Mouse (Mus musculus) kidney, embryonic 16.5 days (tissue): ENCODE data around the gene Zcchc4. TPM values are rescaled to one million over a fixed set of nuclear protein-coding genes. Genes with fewer than 3 reads are reported as not detected.
A peak's percentile ranks its signal among the peaks of the same experiment; 100 is the strongest.
"Not testable (repeated sequence)": the region's sequence is repeated elsewhere in the genome, so short reads cannot be mapped to it uniquely, and the experiment has no call there.

Experiments
- ATAC-seq: fragments of 200-750 bp; cut with Nextera tagmentation; 2 replicates; pipeline ENCODE4 v1.8.0; 2017; ENCODE audit warnings: moderate TSS enrichment; ENCODE audit not compliant: low FRiP score, low TSS enrichment
- H3K27ac ChIP-seq: fragments of 300-500 bp; sonication (generic); 2 replicates; pipeline ENCODE4 v1.5.1; 2014; ENCODE audit warnings: low read length
- H3K27me3 ChIP-seq: fragments of 300-500 bp; sonication (generic); 2 replicates; pipeline ENCODE4 v1.6.1; 2014; ENCODE audit warnings: low read length, control low read depth, mixed read lengths; ENCODE audit not compliant: insufficient read depth
- H3K36me3 ChIP-seq: fragments of 300-500 bp; sonication (generic); 2 replicates; pipeline ENCODE4 v1.6.1; 2014; ENCODE audit warnings: low read length, control low read depth, mixed read lengths; ENCODE audit not compliant: insufficient read depth
- H3K4me1 ChIP-seq: fragments of 300-500 bp; sonication (generic); 2 replicates; pipeline ENCODE4 v1.6.1; 2014; ENCODE audit warnings: low read length, control low read depth, mixed read lengths; ENCODE audit not compliant: insufficient read depth
- H3K4me2 ChIP-seq: fragments of 300-500 bp; sonication (generic); replicated peaks from 2 replicates; pipeline ENCODE4 v1.6.1; 2014; ENCODE audit warnings: low read depth, low read length
- H3K4me3 ChIP-seq: fragments of 300-500 bp; sonication (generic); 2 replicates; pipeline ENCODE4 v1.5.1; 2014; ENCODE audit warnings: mild to moderate bottlenecking, low read length
- H3K9ac ChIP-seq: fragments of 300-500 bp; sonication (generic); replicated peaks from 2 replicates; pipeline ENCODE4 v1.6.1; 2014; ENCODE audit warnings: low read length
- H3K9me3 ChIP-seq: fragments of 300-500 bp; sonication (generic); 2 replicates; pipeline ENCODE4 v1.6.1; 2016; ENCODE audit warnings: low read length, control low read depth
- WGBS: fragments of 180-500 bp; shearing (Covaris S2); extraction: QIAGEN DNeasy Blood & Tissue Kit; methylation state at CpG from one replicate; pipeline ENCODE4 v1.1.7; 2014; 5-methylcytosine and 5-hydroxymethylcytosine counted together
- polyA plus RNA-seq: library from polyadenylated mRNA; unstranded; fragments of >200 nt; fragmentation: Nextera tagmentation; extraction: Ambion mirVana; gene quantifications from 2 replicates; pipeline ENCODE4 v1.2.1, GENCODE M21; 2015

The Zcchc4 gene
- polyA plus RNA-seq, 1 experiment from 2014 or later, result 15.8 TPM

DNA sequence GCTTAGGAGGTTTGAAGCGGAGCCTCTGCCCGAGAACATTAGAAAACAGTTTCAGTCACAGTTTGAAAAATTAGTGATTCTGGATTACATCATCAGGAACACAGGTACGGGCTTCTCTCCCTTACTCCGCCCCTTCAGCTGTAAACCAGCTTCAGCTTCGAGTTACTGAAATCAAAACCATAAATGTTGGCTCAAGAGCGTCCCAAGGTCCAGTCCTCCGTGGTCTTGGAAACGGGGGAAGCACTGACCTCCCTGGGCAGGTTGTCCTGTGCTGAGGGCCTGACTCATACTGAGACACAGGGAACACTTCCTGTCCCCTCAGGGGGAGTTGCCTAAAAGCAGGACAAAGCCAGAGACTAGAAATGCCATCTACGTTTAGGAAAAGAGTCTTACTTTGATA lies 22.1 kb upstream of the Zcchc4 start:
- H3K27me3 ChIP-seq, result no peaks in the 10 kb centered on the region
- peaks cover 3% of the 10 kb centered on the region; the same call in 1 of the 2 replicates for H3K36me3 ChIP-seq
- H3K4me3 ChIP-seq, result no peak overlapping the region
- ATAC-seq, result no peak
- no peak overlapping the region for H3K9ac ChIP-seq
- 70% methylated on average over 9 of the region's 9 CpGs for WGBS
- no peak overlapping the region for H3K4me2 ChIP-seq
- H3K9me3 ChIP-seq, result no peaks in the 10 kb centered on the region
- peaks cover 15% of the 10 kb centered on the region for H3K4me1 ChIP-seq
- H3K27ac ChIP-seq, result no peak overlapping the region

DNA sequence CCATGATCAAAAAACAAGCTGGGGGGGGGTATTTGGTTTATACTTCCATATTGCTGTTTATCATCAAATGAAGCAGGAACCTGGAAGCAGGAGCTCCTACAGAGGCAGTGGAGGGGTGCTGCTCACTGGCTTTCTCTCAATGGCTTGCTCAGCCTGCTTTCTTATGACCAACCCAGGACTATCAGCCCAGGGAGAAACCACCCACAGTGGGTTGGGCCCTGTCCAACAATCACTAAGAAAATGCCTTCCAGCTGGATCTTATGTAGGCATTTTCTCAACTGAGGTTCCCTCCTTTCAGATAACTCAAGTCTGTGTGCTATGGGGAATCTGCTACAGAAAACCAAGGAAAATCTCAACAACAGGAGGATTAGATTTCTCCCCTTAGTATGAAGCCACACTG lies 21.0 kb upstream of the Zcchc4 start:
- no peaks in the 10 kb centered on the region for H3K27me3 ChIP-seq
- H3K36me3 ChIP-seq, result peaks cover 3% of the 10 kb centered on the region; the same call in 1 of the 2 replicates
- H3K9me3 ChIP-seq, result no peaks in the 10 kb centered on the region
- peaks cover 12% of the 10 kb centered on the region for H3K4me1 ChIP-seq
- no peak overlapping the region for H3K9ac ChIP-seq
- no peak overlapping the region for H3K4me2 ChIP-seq
- H3K4me3 ChIP-seq, result no peak overlapping the region
- no peak for ATAC-seq
- H3K27ac ChIP-seq, result no peak overlapping the region

DNA sequence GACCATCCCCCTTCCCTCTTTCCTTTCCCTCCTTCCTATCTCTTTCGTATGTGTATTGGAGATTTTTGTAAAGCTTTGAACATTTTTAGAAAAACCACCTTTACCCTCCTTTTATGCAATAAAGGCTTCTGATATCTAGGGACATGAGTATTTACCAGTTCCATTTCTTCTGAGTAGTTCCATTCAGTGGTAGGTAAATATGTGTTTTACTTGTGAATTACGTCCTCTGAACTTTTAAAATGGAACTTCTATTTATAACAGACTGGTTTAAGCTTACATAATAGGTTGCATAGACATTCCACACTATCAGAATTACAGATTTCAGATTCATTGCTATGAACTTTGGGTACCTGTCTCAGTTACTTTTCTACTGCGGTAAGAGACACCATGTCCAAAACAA lies 19.9 kb upstream of the Zcchc4 start:
- H3K36me3 ChIP-seq, result peaks cover 3% of the 10 kb centered on the region; the same call in 1 of the 2 replicates
- no peak overlapping the region for H3K9ac ChIP-seq
- H3K9me3 ChIP-seq, result no peaks in the 10 kb centered on the region
- peaks cover 11% of the 10 kb centered on the region for H3K4me1 ChIP-seq
- no peak overlapping the region for H3K4me3 ChIP-seq
- H3K4me2 ChIP-seq, result no peak overlapping the region
- WGBS, result 94% methylated on average over 3 of the region's 3 CpGs
- no peak overlapping the region for H3K27ac ChIP-seq
- ATAC-seq, result no peak
- H3K27me3 ChIP-seq, result no peaks in the 10 kb centered on the region

DNA sequence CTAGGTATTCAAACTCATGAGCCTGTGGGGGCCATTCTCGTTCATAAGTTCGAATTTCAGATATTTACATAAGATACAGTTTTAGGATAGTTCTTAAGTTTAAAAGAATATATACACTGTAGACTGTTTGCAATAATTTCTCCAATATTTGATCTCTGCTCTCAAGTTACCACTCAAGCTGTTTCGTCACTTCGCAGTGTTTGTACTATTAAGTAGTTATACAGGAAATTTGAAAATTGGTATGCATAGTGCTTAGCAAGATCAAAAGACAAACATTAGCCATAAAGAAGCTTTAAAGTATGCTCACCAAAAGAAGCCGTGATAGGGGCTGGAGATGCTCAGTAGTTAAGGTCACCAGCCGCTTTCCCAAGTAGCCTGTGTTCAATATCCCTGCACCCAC lies 19.2 kb upstream of the Zcchc4 start:
- peaks cover 5% of the 10 kb centered on the region; the same call in 1 of the 2 replicates for H3K36me3 ChIP-seq
- no peak overlapping the region for H3K9ac ChIP-seq
- H3K4me3 ChIP-seq, result no peak overlapping the region
- H3K9me3 ChIP-seq, result no peaks in the 10 kb centered on the region
- peaks cover 7% of the 10 kb centered on the region for H3K4me1 ChIP-seq
- no peaks in the 10 kb centered on the region for H3K27me3 ChIP-seq
- ATAC-seq, result no peak
- 88% methylated on average over 6 of the region's 6 CpGs for WGBS
- H3K27ac ChIP-seq, result no peak overlapping the region
- H3K4me2 ChIP-seq, result no peak overlapping the region

DNA sequence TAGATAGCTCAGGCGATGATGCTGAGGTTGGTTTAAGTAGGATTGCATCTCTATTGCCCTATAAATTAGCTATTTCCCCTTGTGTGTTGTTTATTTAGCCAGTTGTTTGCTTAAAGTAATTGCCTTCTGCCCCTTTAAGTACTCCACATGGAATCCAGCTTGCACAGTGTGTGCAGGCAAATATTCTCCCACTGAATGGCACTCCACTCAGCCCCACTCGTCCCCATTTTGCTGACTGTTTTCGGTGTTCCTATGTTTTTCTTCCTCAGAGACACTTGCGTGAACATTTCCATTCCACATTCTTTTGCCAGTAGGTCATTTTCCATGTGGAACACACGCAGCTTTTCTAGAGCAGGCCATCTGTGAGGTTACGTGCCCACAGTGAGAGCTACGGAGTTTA lies 12.6 kb upstream of the Zcchc4 start:
- Histone ChIP-seq H3K4me1 (no peaks in the 10 kb centered on the region), H3K4me3 (no peak overlapping the region), H3K9me3 (no peaks in the 10 kb centered on the region), H3K27me3 (no peaks in the 10 kb centered on the region), H3K27ac (no peak overlapping the region), H3K9ac (no peak overlapping the region), H3K4me2 (no peak overlapping the region), H3K36me3 (peaks cover 11% of the 10 kb centered on the region; the same call in 1 of the 2 replicates)
- WGBS, result 83% methylated on average over 7 of the region's 7 CpGs
- ATAC-seq, result no peak

DNA sequence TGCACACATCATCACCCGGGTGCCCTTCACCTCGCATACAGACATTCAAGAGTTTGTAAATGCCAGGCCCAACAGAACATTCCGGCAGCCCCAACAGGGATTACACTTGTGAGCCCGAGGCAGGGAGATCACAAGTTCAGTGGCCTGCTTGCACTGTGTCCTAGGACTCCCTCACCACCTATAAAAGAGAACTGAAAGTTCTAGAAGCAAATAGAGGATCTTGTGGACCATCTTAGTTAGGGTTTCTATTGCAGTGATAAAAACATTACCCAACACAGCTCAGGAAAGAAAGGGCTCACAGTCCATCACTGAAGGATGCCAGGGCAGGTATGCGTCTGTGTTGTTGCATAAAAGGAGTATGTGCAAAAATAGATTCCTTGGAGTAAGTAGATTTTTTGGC lies 942 bp upstream of the Zcchc4 start:
- Histone ChIP-seq H3K4me2 (no peak overlapping the region), H3K4me1 (no peaks in the 10 kb centered on the region), H3K36me3 (peaks cover 10% of the 10 kb centered on the region; the same call in 1 of the 2 replicates), H3K9me3 (no peaks in the 10 kb centered on the region), H3K9ac (no peak overlapping the region), H3K27me3 (no peaks in the 10 kb centered on the region), H3K27ac (no peak overlapping the region), H3K4me3 (no peak overlapping the region)
- 89% methylated on average over 5 of the region's 5 CpGs for WGBS
- ATAC-seq, result no peak

DNA sequence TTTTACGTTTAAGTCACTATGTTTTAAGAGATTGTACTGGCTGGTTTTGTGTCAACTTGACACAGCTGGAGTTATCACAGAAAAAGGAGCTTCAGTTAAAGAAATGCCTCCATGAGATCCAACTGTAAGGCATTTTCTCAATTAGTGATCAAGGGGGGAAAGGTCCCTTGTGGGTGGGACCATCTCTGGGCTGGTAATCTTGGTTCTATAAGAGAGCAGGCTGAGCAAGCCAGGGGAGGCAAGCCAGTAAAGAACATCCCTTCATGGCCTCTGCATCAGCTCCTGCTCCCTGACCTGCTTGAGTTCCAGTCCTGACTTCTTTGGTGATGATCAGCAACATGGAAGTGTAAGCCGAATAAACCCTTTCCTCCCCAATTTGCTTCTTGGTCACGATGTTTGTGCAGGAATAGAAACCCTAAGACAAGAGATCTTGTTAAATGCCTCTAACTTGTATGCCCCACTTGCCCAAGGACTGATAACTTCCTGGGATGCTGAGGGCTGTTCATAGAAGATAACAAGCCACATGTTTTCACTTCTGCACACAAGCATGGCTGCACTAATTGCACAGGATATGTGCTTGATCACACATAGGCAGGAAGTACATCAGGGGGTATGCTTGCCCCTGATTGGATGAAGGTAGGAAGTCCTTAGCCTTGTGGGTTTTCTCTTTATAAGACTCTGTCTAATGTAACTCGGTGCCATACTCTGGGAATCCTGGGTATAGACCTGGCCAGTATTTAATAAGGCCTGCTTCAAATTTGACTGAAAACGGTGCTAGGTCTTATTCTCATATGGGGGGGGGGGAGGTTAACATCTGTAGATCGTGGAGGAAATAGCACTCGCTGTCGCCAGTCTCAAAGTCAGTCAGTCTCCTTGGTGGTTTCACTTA lies 1.5 kb downstream of the Zcchc4 start:
- ATAC-seq, H3K4me2 ChIP-seq: not testable (repeated sequence)
- 92% methylated on average over 8 of the region's 8 CpGs for WGBS

DNA sequence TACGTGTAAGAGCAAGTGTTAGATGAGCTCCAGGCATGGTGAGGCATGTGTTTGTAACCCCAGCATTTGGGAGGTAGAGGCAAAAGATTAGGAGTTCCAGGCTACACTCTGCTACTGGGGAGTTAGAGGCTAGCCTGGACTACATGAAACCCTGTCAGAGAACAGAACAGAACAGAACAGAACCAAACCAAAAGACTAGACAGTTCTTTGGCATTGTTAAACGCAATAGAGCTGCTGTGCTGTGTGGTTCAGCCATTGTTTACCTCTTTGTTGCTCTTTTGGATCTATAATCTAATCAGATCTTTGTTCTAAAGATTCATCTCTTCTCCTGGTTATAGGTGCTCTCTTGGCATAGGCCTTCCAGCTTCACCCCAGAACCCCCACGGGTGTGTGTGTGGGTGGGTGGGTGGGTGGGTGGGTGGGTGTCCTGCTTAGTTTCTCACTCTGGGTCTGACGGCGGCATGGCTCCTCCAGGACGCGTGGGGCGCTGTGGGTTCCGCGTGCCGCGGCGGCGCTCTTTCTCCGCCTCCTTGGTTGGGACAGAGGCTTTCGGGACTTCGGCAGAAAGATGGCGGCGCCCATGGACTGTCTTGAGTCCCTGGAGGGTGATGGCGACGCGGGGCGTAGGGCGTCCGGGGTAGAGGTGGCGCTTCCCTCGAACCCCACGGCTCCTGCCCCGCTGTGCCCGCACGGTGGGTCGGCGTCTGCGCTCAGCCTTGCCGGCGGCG lies 7.5 kb downstream of the Zcchc4 start:
- ATAC-seq, result peak; percentile 98
- Histone ChIP-seq H3K4me3 (peak overlapping the region; percentile 87), H3K4me1 (no peaks in the 10 kb centered on the region), H3K4me2 (peak overlapping the region; percentile 63), H3K27ac (peak overlapping the region; percentile 82), H3K9ac (peak overlapping the region; percentile 90), H3K27me3 (no peaks in the 10 kb centered on the region), H3K9me3 (0 out of 2 replicates have a peak, but pooled peaks cover 2% of the 10 kb centered on the region), H3K36me3 (peaks cover 9% of the 10 kb centered on the region)
- WGBS, result 5% methylated on average over 37 of the region's 37 CpGs

More for the DNA sequence above, 1.5 kb downstream of the Zcchc4 start:
- H3K27ac ChIP-seq, H3K27me3 ChIP-seq, H3K36me3 ChIP-seq, H3K9ac ChIP-seq, H3K9me3 ChIP-seq, H3K4me3 ChIP-seq, H3K4me1 ChIP-seq: not testable (repeated sequence)

DNA sequence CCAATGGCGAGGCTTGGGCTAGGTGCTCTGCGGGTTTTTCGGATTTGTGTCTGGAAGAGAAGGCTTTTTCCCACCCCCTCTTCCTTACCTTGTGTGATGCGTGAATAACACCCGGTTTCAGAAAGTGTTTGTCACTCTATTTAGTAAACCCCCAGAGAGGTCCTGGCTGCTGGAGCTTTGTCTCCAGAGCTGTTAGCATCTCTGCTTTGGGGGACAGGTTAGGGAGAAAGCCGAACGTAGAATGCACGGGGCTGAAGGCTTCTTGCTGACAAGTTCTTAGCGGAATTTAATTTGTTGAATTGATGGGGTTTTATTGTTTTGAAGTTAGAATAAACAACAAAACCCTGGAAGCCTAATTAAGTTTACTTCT lies 8.0 kb downstream of the Zcchc4 start:
- peak; percentile 69 for ATAC-seq
- under 1% methylated on average over 9 of the region's 9 CpGs for WGBS

DNA sequence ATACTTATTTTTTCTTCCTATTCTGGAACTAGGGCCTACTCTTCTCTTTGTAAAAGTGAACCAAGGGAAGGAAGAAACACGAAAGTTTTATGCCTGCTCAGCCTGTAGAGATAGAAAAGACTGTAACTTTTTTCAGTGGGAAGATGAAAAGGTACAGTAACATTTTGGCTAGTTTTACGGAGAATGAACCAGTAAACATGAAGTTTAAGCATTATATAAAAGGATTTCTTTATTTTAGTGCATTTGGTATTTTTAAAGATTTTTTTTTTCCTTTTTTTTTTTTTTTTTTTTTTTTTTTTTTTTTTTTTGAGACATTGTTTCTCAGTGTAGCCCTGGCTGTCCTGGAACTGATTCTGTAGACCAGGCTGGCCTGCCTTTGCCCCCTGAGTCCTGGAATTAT lies 8.7 kb downstream of the Zcchc4 start:
- 85% methylated on average over 2 of the region's 2 CpGs for WGBS
- no peaks in the 10 kb centered on the region for H3K4me1 ChIP-seq
- H3K27ac ChIP-seq, result no peak overlapping the region
- peak overlapping the region; percentile 63 for H3K4me2 ChIP-seq
- no peak overlapping the region for H3K4me3 ChIP-seq
- no peak for ATAC-seq
- H3K36me3 ChIP-seq, result peaks cover 14% of the 10 kb centered on the region
- H3K9ac ChIP-seq, result no peak overlapping the region
- H3K27me3 ChIP-seq, result no peaks in the 10 kb centered on the region
- H3K9me3 ChIP-seq, result 0 out of 2 replicates have a peak, but pooled peaks cover 2% of the 10 kb centered on the region

More for the DNA sequence above, 8.0 kb downstream of the Zcchc4 start:
- H3K9me3 ChIP-seq, result 0 out of 2 replicates have a peak, but pooled peaks cover 2% of the 10 kb centered on the region
- peaks cover 14% of the 10 kb centered on the region for H3K36me3 ChIP-seq
- peak overlapping the region; percentile 90 for H3K9ac ChIP-seq
- peak overlapping the region; percentile 87 for H3K4me3 ChIP-seq
- H3K27ac ChIP-seq, result peak overlapping the region; percentile 82
- H3K4me1 ChIP-seq, result no peaks in the 10 kb centered on the region
- H3K27me3 ChIP-seq, result no peaks in the 10 kb centered on the region
- H3K4me2 ChIP-seq, result peak overlapping the region; percentile 63
